ENCODE assay signal across 34 mouse cellular contexts in genomic region chr14:34544545-34544944, GRCm38 (mm10). TPM values are rescaled to one million over a fixed set of nuclear protein-coding genes. Genes with fewer than 3 reads are reported as not detected.
DNase-seq lines count a peak whose midpoint lies in the region; ATAC-seq and TF ChIP-seq lines count a peak whose summit lies in the region.
"Had no signal": no experiment of that assay in that cellular context is flagged by ENCODE, and none has a peak within 500 bp of the region (broad histone marks: within the 10 kb centered on the region; RNA-seq: fewer than 3 reads in every experiment).

No protein-coding gene starts in this region.

- H3K9ac ChIP-seq in heart, adult 2 months (ENCODE audit: low read depth, low read length) = no peak overlapping the region
- H3K9ac ChIP-seq in heart, embryonic 11.5 days (ENCODE audit: low read depth, low read length) = no peak overlapping the region
- H3K9ac ChIP-seq in heart, postnatal 0 days (replicated peaks; ENCODE audit: low read depth, low read length) = no peak overlapping the region; the same call in 1 of the 2 replicates
- no peak overlapping the region for H3K9ac ChIP-seq in stomach, embryonic 16.5 days (ENCODE audit: low read length)
- no peak overlapping the region for H3K9ac ChIP-seq in forebrain, embryonic 11.5 days (ENCODE audit: low read length)
- H3K9ac ChIP-seq: embryonic facial prominence, embryonic 15.5 days; hindbrain, embryonic 15.5 days; limb, embryonic 13.5 days; liver, embryonic 14.5 days; lung, embryonic 15.5 days; midbrain, embryonic 13.5 days; neural tube, embryonic 12.5 days had no signal

- no peaks in the 10 kb centered on the region for H3K9me3 ChIP-seq in heart, embryonic 11.5 days (replicated peaks; ENCODE audit: control insufficient read depth, low read length)
- H3K9me3 ChIP-seq in heart, postnatal 0 days (replicated peaks; ENCODE audit: control insufficient read depth, low read length) = no peaks in the 10 kb centered on the region
- no peaks in the 10 kb centered on the region for H3K9me3 ChIP-seq in stomach, embryonic 16.5 days (replicated peaks; ENCODE audit: control insufficient read depth, low read length)
- no peaks in the 10 kb centered on the region for H3K9me3 ChIP-seq in forebrain, embryonic 11.5 days (ENCODE audit: control insufficient read depth, low read length)
- H3K9me3 ChIP-seq: embryonic facial prominence, embryonic 15.5 days; hindbrain, embryonic 15.5 days; limb, embryonic 13.5 days; lung, embryonic 15.5 days; megakaryocyte, embryonic 14.5 days; midbrain, embryonic 13.5 days; neural tube, embryonic 12.5 days had no signal

- WGBS in heart, adult 2 months = 41% methylated on average over 2 of the region's 2 CpGs
- WGBS in heart, embryonic 11.5 days (ENCODE audit: insufficient replicate concordance) = 21% methylated on average over 2 of the region's 2 CpGs
- WGBS in heart, postnatal 0 days = 33% methylated on average over 2 of the region's 2 CpGs
- 52% methylated on average over 2 of the region's 2 CpGs for WGBS in stomach, embryonic 16.5 days
- 79% methylated on average over 2 of the region's 2 CpGs for WGBS in forebrain, embryonic 11.5 days

- peak overlapping the region; percentile 93 for H3K27ac ChIP-seq in heart, adult 2 months
- H3K27ac ChIP-seq in heart, embryonic 11.5 days (ENCODE audit: low read depth, low read length) = peak overlapping the region; percentile 84
- H3K27ac ChIP-seq in heart, postnatal 0 days (ENCODE audit: low read depth) = peak overlapping the region; percentile 93
- H3K27ac ChIP-seq in stomach, embryonic 16.5 days (ENCODE audit: low read length) = peak overlapping the region; percentile 66; the same call in 1 of the 2 replicates
- H3K27ac ChIP-seq in forebrain, embryonic 11.5 days (ENCODE audit: low read depth, low read length) = no peak overlapping the region
- H3K27ac ChIP-seq: embryonic facial prominence, embryonic 15.5 days; hindbrain, embryonic 15.5 days; limb, embryonic 13.5 days; liver, embryonic 14.5 days; lung, embryonic 15.5 days; midbrain, embryonic 13.5 days; neural tube, embryonic 12.5 days had no signal

- ATAC-seq in heart, embryonic 11.5 days (replicated peaks; ENCODE audit: insufficient number of reproducible peaks, low FRiP score, low TSS enrichment) = no peak
- peak; percentile 78 for ATAC-seq in heart, postnatal 0 days (ENCODE audit: insufficient read depth, low read depth)
- no peak for ATAC-seq in stomach, embryonic 16.5 days (ENCODE audit: insufficient read depth, low FRiP score)
- no peak for ATAC-seq in forebrain, embryonic 11.5 days (replicated peaks; ENCODE audit: low FRiP score)
- ATAC-seq: CD4-positive, CD25-positive, alpha-beta regulatory T cell, adult 4 months; forebrain, embryonic 16.5 days; midbrain, embryonic 13.5 days had no signal

- H3K36me3 ChIP-seq in heart, adult 2 months (ENCODE audit: control insufficient read depth, insufficient read depth, low read length) = peaks cover 30% of the 10 kb centered on the region
- peaks cover 10% of the 10 kb centered on the region for H3K36me3 ChIP-seq in heart, embryonic 11.5 days (ENCODE audit: control insufficient read depth, insufficient read depth, low read length)
- H3K36me3 ChIP-seq in heart, postnatal 0 days (replicated peaks; ENCODE audit: control insufficient read depth, insufficient read depth, low read length) = peaks cover 50% of the 10 kb centered on the region
- no peaks in the 10 kb centered on the region for H3K36me3 ChIP-seq in stomach, embryonic 16.5 days (ENCODE audit: control insufficient read depth, insufficient read depth, low read length)
- no peaks in the 10 kb centered on the region for H3K36me3 ChIP-seq in forebrain, embryonic 11.5 days (ENCODE audit: control insufficient read depth, insufficient read depth, low read length)
- H3K36me3 ChIP-seq: embryonic facial prominence, embryonic 15.5 days; hindbrain, embryonic 15.5 days; limb, embryonic 13.5 days; lung, embryonic 15.5 days; midbrain, embryonic 13.5 days; neural tube, embryonic 12.5 days had no signal

- H3K27me3 ChIP-seq in heart, adult 2 months (ENCODE audit: control insufficient read depth, insufficient read depth, low read length) = no peaks in the 10 kb centered on the region
- H3K27me3 ChIP-seq in heart, embryonic 11.5 days (ENCODE audit: control insufficient read depth, insufficient read depth, low read length) = no peaks in the 10 kb centered on the region
- H3K27me3 ChIP-seq in heart, postnatal 0 days (ENCODE audit: control insufficient read depth, insufficient read depth, low read length) = 0 out of 2 replicates have a peak, but pooled peaks cover 5% of the 10 kb centered on the region
- no peaks in the 10 kb centered on the region for H3K27me3 ChIP-seq in stomach, embryonic 16.5 days (ENCODE audit: control insufficient read depth, insufficient read depth, low read length)
- peaks cover 2% of the 10 kb centered on the region; the same call in 1 of the 2 replicates for H3K27me3 ChIP-seq in forebrain, embryonic 11.5 days (ENCODE audit: control insufficient read depth, insufficient read depth, low read length)
- H3K27me3 ChIP-seq: embryonic facial prominence, embryonic 15.5 days; hindbrain, embryonic 15.5 days; neural tube, embryonic 12.5 days had no signal

- TF ChIP-seq EP300 in heart, adult 2 months (IDR thresholded peaks at IDR 0.05; ENCODE audit: insufficient read depth, low read depth, low read length) = peak; percentile 70
- TF ChIP-seq EP300 in heart, postnatal 0 days (IDR thresholded peaks at IDR 0.05; ENCODE audit: low read depth) = peak; percentile 72

- peak in 1 of 2 experiments; percentile 53 for DNase-seq in heart, adult 2 months
- no peak for DNase-seq in heart, adult 8-10 months (ENCODE audit: low spot score)
- DNase-seq in heart, postnatal 0 days (ENCODE audit: low spot score) = peak; percentile 90
- DNase-seq in layer of hippocampus, adult 11-12 months (ENCODE audit: low spot score) = no peak
- DNase-seq in forebrain, embryonic 11.5 days (ENCODE audit: low spot score) = no peak
- DNase-seq: adrenal gland, postnatal 14 days; cerebellum, adult 9-11 months; gastrocnemius, postnatal 25 days; kidney, adult 18-20 months; kidney, postnatal 4 days; layer of hippocampus, adult 9-11 months; lung, postnatal 36 days; retina, postnatal 1 day had no signal

- intact Hi-C loops in heart, adult 2 months (cut with DNase I) = no loop called here

- no peak overlapping the region for H3K4me2 ChIP-seq in heart, embryonic 11.5 days
- H3K4me2 ChIP-seq in heart, postnatal 0 days (ENCODE audit: low read depth, low read length) = no peak overlapping the region
- no peak overlapping the region for H3K4me2 ChIP-seq in stomach, embryonic 16.5 days (ENCODE audit: low read depth, low read length)
- H3K4me2 ChIP-seq in forebrain, embryonic 11.5 days (ENCODE audit: low read depth, low read length, severe bottlenecking) = no peak overlapping the region
- H3K4me2 ChIP-seq: embryonic facial prominence, embryonic 15.5 days; hindbrain, embryonic 15.5 days; limb, embryonic 13.5 days; lung, embryonic 15.5 days; midbrain, embryonic 13.5 days; neural tube, embryonic 12.5 days had no signal

- H3K79me2 ChIP-seq in heart, adult 2 months (replicated peaks; ENCODE audit: control insufficient read depth, insufficient read depth, low read length) = no peaks in the 10 kb centered on the region

- H3K4me1 ChIP-seq in heart, adult 2 months (ENCODE audit: control insufficient read depth, insufficient read depth, low read length) = peaks cover 14% of the 10 kb centered on the region
- peaks cover 50% of the 10 kb centered on the region for H3K4me1 ChIP-seq in heart, embryonic 11.5 days (ENCODE audit: control insufficient read depth, insufficient read depth, low read length)
- H3K4me1 ChIP-seq in heart, postnatal 0 days (ENCODE audit: control insufficient read depth, insufficient read depth) = peaks cover 53% of the 10 kb centered on the region
- H3K4me1 ChIP-seq in stomach, embryonic 16.5 days (ENCODE audit: control insufficient read depth, insufficient read depth, low read length) = peaks cover 21% of the 10 kb centered on the region
- H3K4me1 ChIP-seq in forebrain, embryonic 11.5 days (replicated peaks; ENCODE audit: control insufficient read depth, insufficient read depth, low read length) = 0 out of 2 replicates have a peak, but pooled peaks cover 5% of the 10 kb centered on the region

- no peak overlapping the region for H3K4me3 ChIP-seq in heart, adult 2 months
- no peak overlapping the region for H3K4me3 ChIP-seq in heart, embryonic 11.5 days (ENCODE audit: low read depth, low read length)
- no peak overlapping the region for H3K4me3 ChIP-seq in heart, postnatal 0 days (ENCODE audit: low read depth, low read length)
- no peak overlapping the region for H3K4me3 ChIP-seq in stomach, embryonic 16.5 days (replicated peaks; ENCODE audit: low read length)
- H3K4me3 ChIP-seq in forebrain, embryonic 11.5 days (ENCODE audit: low read depth, low read length) = no peak overlapping the region
- H3K4me3 ChIP-seq: embryonic facial prominence, embryonic 15.5 days; hindbrain, embryonic 15.5 days; limb, embryonic 13.5 days; lung, embryonic 15.5 days; megakaryocyte, embryonic 14.5 days; midbrain, embryonic 13.5 days; neural tube, embryonic 12.5 days had no signal

- TF ChIP-seq POLR2A in heart, adult 2 months (IDR thresholded peaks at IDR 0.05; ENCODE audit: insufficient read depth, low read depth, low read length) = peak; percentile 40; the same call in 1 of the 2 replicates

- no peak for TF ChIP-seq CTCF in heart, adult 2 months (IDR thresholded peaks at IDR 0.05)
- no peak for TF ChIP-seq CTCF in heart, postnatal 0 days (IDR thresholded peaks at IDR 0.05; ENCODE audit: low read depth)

RNA-seq across cellular contexts. Expression of gene 9230112D13Rik, which starts 21.9 kb away (rescaled TPM):
- not detected for total RNA-seq in heart, adult 2 months (2021)
- polyA plus RNA-seq in heart, adult 2 months (2012; rRNA removed) = not detected in 2 replicates
- total RNA-seq in heart, adult 8-10 months (2022) = not detected
- not detected in 2 replicates for polyA plus RNA-seq in heart, embryonic 11.5 days (2014; fragmentation: Nextera tagmentation; extraction: Ambion mirVana)
- total RNA-seq in heart, postnatal 0 days (2014; rRNA removed; ENCODE audit: low replicate concordance) = not detected in 2 replicates
- not detected in 2 replicates for polyA plus RNA-seq in heart, postnatal 0 days (2015; fragmentation: Nextera tagmentation; extraction: Ambion mirVana)
- not detected in 2 replicates for polyA plus RNA-seq in stomach, embryonic 16.5 days (2015; fragmentation: Nextera tagmentation; extraction: Ambion mirVana)
- polyA plus RNA-seq in forebrain, embryonic 11.5 days (2014; fragmentation: Nextera tagmentation; extraction: Ambion mirVana) = not detected in 2 replicates
- total RNA-seq: adrenal gland, postnatal 14 days; common myeloid progenitor, adult 5-6 weeks; gastrocnemius, postnatal 25 days; hematopoietic stem cell, adult 5-6 weeks; left cerebral cortex, adult 18-20 months; left cerebral cortex, postnatal 25 days; monocyte, adult 5-6 weeks had no signal
- polyA plus RNA-seq: brain, embryonic 14.5 days; CD4-positive, CD25-positive, alpha-beta regulatory T cell, adult 4 months; embryonic facial prominence, embryonic 15.5 days; forebrain, embryonic 16.5 days; hindbrain, embryonic 15.5 days; kidney, embryonic 16.5 days; limb, embryonic 13.5 days; liver, embryonic 14.5 days; lung, embryonic 15.5 days; midbrain, embryonic 13.5 days; neural tube, embryonic 12.5 days; testis, adult 2 months had no signal

RNA-seq across cellular contexts. Expression of gene Bmpr1a, which starts 41.4 kb away (rescaled TPM):
- total RNA-seq in heart, adult 2 months (2021) = 10 to 100 TPM; 58.4 to 62.5 TPM
- 13.8 and 38.2 TPM in 2 replicates for polyA plus RNA-seq in heart, adult 2 months (2012; rRNA removed)
- 10 to 100 TPM; 55.7 to 68.2 (median 59.4) TPM for total RNA-seq in heart, adult 8-10 months (2022)
- 48.1 and 48.5 TPM in 2 replicates for polyA plus RNA-seq in heart, embryonic 11.5 days (2014; fragmentation: Nextera tagmentation; extraction: Ambion mirVana)
- 99.5 and 130 TPM in 2 replicates for total RNA-seq in heart, postnatal 0 days (2014; rRNA removed; ENCODE audit: low replicate concordance)
- 37.2 and 38.6 TPM in 2 replicates for polyA plus RNA-seq in heart, postnatal 0 days (2015; fragmentation: Nextera tagmentation; extraction: Ambion mirVana)
- 22.4 and 22.9 TPM in 2 replicates for polyA plus RNA-seq in stomach, embryonic 16.5 days (2015; fragmentation: Nextera tagmentation; extraction: Ambion mirVana)
- polyA plus RNA-seq in forebrain, embryonic 11.5 days (2014; fragmentation: Nextera tagmentation; extraction: Ambion mirVana) = 56.0 and 60.4 TPM in 2 replicates

RNA-seq across cellular contexts. Expression of gene Ldb3, which starts 43.9 kb away (rescaled TPM):
- 1,000 to 10,000 TPM in 1 of 2 experiments, 100 to 1,000 TPM in 1; 940 to 1,084 TPM for total RNA-seq in heart, adult 2 months (2021)
- polyA plus RNA-seq in heart, adult 2 months (2012; rRNA removed) = 1,077 and 1,138 TPM in 2 replicates
- 1,000 to 10,000 TPM; 1,077 to 1,246 (median 1,126) TPM for total RNA-seq in heart, adult 8-10 months (2022)
- polyA plus RNA-seq in heart, embryonic 11.5 days (2014; fragmentation: Nextera tagmentation; extraction: Ambion mirVana) = 221 and 225 TPM in 2 replicates
- total RNA-seq in heart, postnatal 0 days (2014; rRNA removed; ENCODE audit: low replicate concordance) = 518 and 526 TPM in 2 replicates
- 376 and 380 TPM in 2 replicates for polyA plus RNA-seq in heart, postnatal 0 days (2015; fragmentation: Nextera tagmentation; extraction: Ambion mirVana)
- 4.4 and 30.9 TPM in 2 replicates for polyA plus RNA-seq in stomach, embryonic 16.5 days (2015; fragmentation: Nextera tagmentation; extraction: Ambion mirVana)
- not detected in 2 replicates for polyA plus RNA-seq in forebrain, embryonic 11.5 days (2014; fragmentation: Nextera tagmentation; extraction: Ambion mirVana)
- total RNA-seq: common myeloid progenitor, adult 5-6 weeks; monocyte, adult 5-6 weeks had no signal
- polyA plus RNA-seq: CD4-positive, CD25-positive, alpha-beta regulatory T cell, adult 4 months had no signal

RNA-seq across cellular contexts. Expression of gene Opn4, which starts 55.4 kb away (rescaled TPM):
- 1 to 10 TPM; 2.4 to 2.6 TPM for total RNA-seq in heart, adult 2 months (2021)
- 7.9 and 9.2 TPM in 2 replicates for polyA plus RNA-seq in heart, adult 2 months (2012; rRNA removed)
- total RNA-seq in heart, adult 8-10 months (2022) = 1 to 10 TPM; 1.7 to 2.5 (median 2.4) TPM
- 4.1 and 4.2 TPM in 2 replicates for polyA plus RNA-seq in heart, embryonic 11.5 days (2014; fragmentation: Nextera tagmentation; extraction: Ambion mirVana)
- 5.9 and 8.6 TPM in 2 replicates for total RNA-seq in heart, postnatal 0 days (2014; rRNA removed; ENCODE audit: low replicate concordance)
- polyA plus RNA-seq in heart, postnatal 0 days (2015; fragmentation: Nextera tagmentation; extraction: Ambion mirVana) = 8.4 and 8.7 TPM in 2 replicates
- polyA plus RNA-seq in stomach, embryonic 16.5 days (2015; fragmentation: Nextera tagmentation; extraction: Ambion mirVana) = 0.06 TPM in 1 of 2 replicates, not detected in the other
- polyA plus RNA-seq in forebrain, embryonic 11.5 days (2014; fragmentation: Nextera tagmentation; extraction: Ambion mirVana) = 0.12 and 0.84 TPM in 2 replicates
- total RNA-seq: adrenal gland, postnatal 14 days; common myeloid progenitor, adult 5-6 weeks; gastrocnemius, postnatal 25 days; hematopoietic stem cell, adult 5-6 weeks; left cerebral cortex, adult 18-20 months; left cerebral cortex, postnatal 25 days; monocyte, adult 5-6 weeks had no signal
- polyA plus RNA-seq: brain, embryonic 14.5 days; CD4-positive, CD25-positive, alpha-beta regulatory T cell, adult 4 months; forebrain, embryonic 16.5 days; hindbrain, embryonic 15.5 days; limb, embryonic 13.5 days; liver, embryonic 14.5 days; neural tube, embryonic 12.5 days; urinary bladder, adult 2 months had no signal
